ENCODE assay signal across 9 mouse cellular contexts in genomic region chr3:109994978-109995662, GRCm38 (mm10).
DNase-seq lines count a peak whose midpoint lies in the region; ATAC-seq and TF ChIP-seq lines count a peak whose summit lies in the region.
"Had no signal": no experiment of that assay in that cellular context is flagged by ENCODE, and none has a peak within 500 bp of the region (broad histone marks: within the 10 kb centered on the region; RNA-seq: fewer than 3 reads in every experiment).

No protein-coding gene starts in this region.

- no peak for TF ChIP-seq CTCF in intestine, postnatal 0 days (IDR thresholded peaks at IDR 0.05; ENCODE audit: low read depth)

- peak; percentile 77 for ATAC-seq in forebrain, embryonic 12.5 days (ENCODE audit: low FRiP score)
- ATAC-seq in limb, embryonic 13.5 days (ENCODE audit: low FRiP score, low read depth) = peak; percentile 19; the same call in 1 of the 2 replicates
- ATAC-seq in intestine, embryonic 15.5 days = no peak
- no peak for ATAC-seq in intestine, postnatal 0 days

- no peak overlapping the region for H3K4me3 ChIP-seq in forebrain, embryonic 12.5 days (replicated peaks)
- no peak overlapping the region for H3K4me3 ChIP-seq in limb, embryonic 13.5 days
- no peak overlapping the region for H3K4me3 ChIP-seq in intestine, embryonic 15.5 days (replicated peaks)
- H3K4me3 ChIP-seq in intestine, postnatal 0 days (ENCODE audit: low read depth, low read length) = no peak overlapping the region

- H3K9me3 ChIP-seq in forebrain, embryonic 12.5 days = no peaks in the 10 kb centered on the region
- no peaks in the 10 kb centered on the region for H3K9me3 ChIP-seq in limb, embryonic 13.5 days
- H3K9me3 ChIP-seq in intestine, embryonic 15.5 days = no peaks in the 10 kb centered on the region
- H3K9me3 ChIP-seq in intestine, postnatal 0 days (ENCODE audit: control insufficient read depth) = no peaks in the 10 kb centered on the region

- no peaks in the 10 kb centered on the region for H3K36me3 ChIP-seq in forebrain, embryonic 12.5 days (replicated peaks)
- H3K36me3 ChIP-seq in limb, embryonic 13.5 days = no peaks in the 10 kb centered on the region
- H3K36me3 ChIP-seq in intestine, embryonic 15.5 days = no peaks in the 10 kb centered on the region
- H3K36me3 ChIP-seq in intestine, postnatal 0 days (ENCODE audit: control insufficient read depth, insufficient read depth) = no peaks in the 10 kb centered on the region

- H3K27me3 ChIP-seq in forebrain, embryonic 12.5 days = peaks cover 14% of the 10 kb centered on the region; the same call in 1 of the 2 replicates
- no peaks in the 10 kb centered on the region for H3K27me3 ChIP-seq in limb, embryonic 13.5 days
- H3K27me3 ChIP-seq in intestine, embryonic 15.5 days (replicated peaks) = no peaks in the 10 kb centered on the region
- H3K27me3 ChIP-seq in intestine, postnatal 0 days (replicated peaks; ENCODE audit: control insufficient read depth, insufficient read depth, low read length) = no peaks in the 10 kb centered on the region

- peaks cover 13% of the 10 kb centered on the region; the same call in 1 of the 2 replicates for H3K4me1 ChIP-seq in forebrain, embryonic 12.5 days
- H3K4me1 ChIP-seq in limb, embryonic 13.5 days = no peaks in the 10 kb centered on the region; the same call in 1 of the 2 replicates
- H3K4me1 ChIP-seq in intestine, embryonic 15.5 days (replicated peaks) = no peaks in the 10 kb centered on the region
- no peaks in the 10 kb centered on the region for H3K4me1 ChIP-seq in intestine, postnatal 0 days (replicated peaks; ENCODE audit: control insufficient read depth, insufficient read depth, low read length)

- H3K9ac ChIP-seq in forebrain, embryonic 12.5 days = no peak overlapping the region
- no peak overlapping the region for H3K9ac ChIP-seq in limb, embryonic 13.5 days
- no peak overlapping the region for H3K9ac ChIP-seq in intestine, embryonic 15.5 days
- H3K9ac ChIP-seq in intestine, postnatal 0 days (ENCODE audit: low read depth, low read length) = no peak overlapping the region

- 0 out of 2 replicates have a peak overlapping the region, but pooled peaks have one; percentile 42 for H3K27ac ChIP-seq in forebrain, embryonic 12.5 days
- H3K27ac ChIP-seq in limb, embryonic 13.5 days = no peak overlapping the region
- H3K27ac ChIP-seq in intestine, embryonic 15.5 days = no peak overlapping the region
- H3K27ac ChIP-seq in intestine, postnatal 0 days (ENCODE audit: low read depth, low read length) = no peak overlapping the region

- no peak overlapping the region for H3K4me2 ChIP-seq in forebrain, embryonic 12.5 days
- no peak overlapping the region for H3K4me2 ChIP-seq in limb, embryonic 13.5 days (replicated peaks)
- H3K4me2 ChIP-seq in intestine, embryonic 15.5 days (replicated peaks) = no peak overlapping the region
- no peak overlapping the region for H3K4me2 ChIP-seq in intestine, postnatal 0 days (replicated peaks; ENCODE audit: low read depth)

- WGBS in forebrain, embryonic 12.5 days = 23% methylated on average over 6 of the region's 6 CpGs
- 39% methylated on average over 6 of the region's 6 CpGs for WGBS in limb, embryonic 13.5 days
- WGBS in intestine, embryonic 15.5 days = 37% methylated on average over 6 of the region's 6 CpGs
- 49% methylated on average over 6 of the region's 6 CpGs for WGBS in intestine, postnatal 0 days

- DNase-seq in right cerebral cortex, adult 2 months (ENCODE audit: low spot score in 2 of 2) = peak; percentile 10 to 26
- DNase-seq in right cerebral cortex, postnatal 14 days = no peak
- DNase-seq in retina, embryonic 14.5 days (ENCODE audit: low spot score) = peak; percentile 36
- DNase-seq in kidney, postnatal 25 days = no peak
- DNase-seq: lung, postnatal 14 days had no signal

Comparison
In these comparisons a context has a peak if more than half of its experiments do, and no peak if none do; other contexts are left out.
1. DNase-seq: peak in right cerebral cortex, adult 2 months (2 of 2) and retina, embryonic 14.5 days (single experiment); none in right cerebral cortex, postnatal 14 days (single experiment) and kidney, postnatal 25 days (0 of 2).
2. ATAC-seq: peak in forebrain, embryonic 12.5 days (single experiment) and limb, embryonic 13.5 days (single experiment); none in intestine, embryonic 15.5 days (single experiment) and intestine, postnatal 0 days (single experiment).